Mouse (Mus musculus): ENCODE measurements around the gene Lin28b. TPM values are rescaled to one million over a fixed set of nuclear protein-coding genes. Genes with fewer than 3 reads are reported as not detected.

The Lin28b gene
- total RNA-seq (2021), result under 1 TPM; 0.27 to 0.29 TPM
- long read RNA-seq, experiment 1, full-length matches to known transcripts, result 1 of 1 reads
- long read RNA-seq, experiment 1, partial matches to known transcripts, result 0 of 1 reads
- long read RNA-seq, experiment 1, other reads (novel, unspliced or antisense), result 0 of 1 reads
- long read RNA-seq, experiment 2, result 0 reads

GRCm38 (mm10) chr10:45485761-45486602 lies at the start of gene Lin28b:
TSS of gene Lin28b (minus strand) at chr10:45486395.
- peak; percentile 19 to 30 for DNase-seq
- intact Hi-C loops (cut with DNase I), result loop anchor here (10.0 kb wide), 1 partner anchor 101 kb away; no protein-coding TSS in a partner anchor

GRCm38 (mm10) chr10:45511764-45512163 lies 25.6 kb upstream of the Lin28b start:
- DNase-seq, result no peak
- intact Hi-C loops (cut with DNase I), result loop anchor here (5.0 kb wide), 1 partner anchor 129 kb away; no protein-coding TSS in a partner anchor

- intact Hi-C loops (cut with DNase I), result loop anchor here (5.0 kb wide), 1 partner anchor 128 kb away; no protein-coding TSS in a partner anchor
- DNase-seq, result no peak
These were observed 24.5 kb upstream of the Lin28b start for GRCm38 (mm10) chr10:45510662-45511061.

- no peak for DNase-seq
- intact Hi-C loops (cut with DNase I), result no loop called here
These were observed 14.1 kb upstream of the Lin28b start for GRCm38 (mm10) chr10:45500259-45500658.

- intact Hi-C loops (cut with DNase I), result loop anchor here (10.0 kb wide), 1 partner anchor 102 kb away; no protein-coding TSS in a partner anchor
- DNase-seq, result no peak
These were observed 380 bp upstream of the Lin28b start for GRCm38 (mm10) chr10:45486603-45486946.

GRCm38 (mm10) chr10:45485226-45485760 lies 902 bp downstream of the Lin28b start:
- intact Hi-C loops (cut with DNase I), result loop anchor here (10.0 kb wide), 1 partner anchor 100 kb away; no protein-coding TSS in a partner anchor
- no peak for DNase-seq

- DNase-seq, result peak; percentile 13 to 25
- intact Hi-C loops (cut with DNase I), result loop anchor here (10.0 kb wide), 1 partner anchor 98 kb away; no protein-coding TSS in a partner anchor
These were observed 3.0 kb downstream of the Lin28b start for GRCm38 (mm10) chr10:45483210-45483609.

- DNase-seq, result peak in 1 of 2 experiments; percentile 14
- intact Hi-C loops (cut with DNase I), result no loop called here
These were observed 12.4 kb downstream of the Lin28b start for GRCm38 (mm10) chr10:45473663-45474333.

GRCm38 (mm10) chr10:45473143-45473484 lies 13.1 kb downstream of the Lin28b start:
- no peak for DNase-seq
- intact Hi-C loops (cut with DNase I), result no loop called here

- intact Hi-C loops (cut with DNase I), result no loop called here
- DNase-seq, result no peak
These were observed 13.6 kb downstream of the Lin28b start for GRCm38 (mm10) chr10:45472431-45473142.

- no peak for DNase-seq
- intact Hi-C loops (cut with DNase I), result no loop called here
These were observed 14.9 kb downstream of the Lin28b start for GRCm38 (mm10) chr10:45471321-45471720.

- DNase-seq, result no peak
- intact Hi-C loops (cut with DNase I), result no loop called here
These were observed 16.0 kb downstream of the Lin28b start for GRCm38 (mm10) chr10:45470079-45470739.

GRCm38 (mm10) chr10:45469027-45469996 lies 16.9 kb downstream of the Lin28b start:
- intact Hi-C loops (cut with DNase I), result no loop called here
- peak in 1 of 2 experiments; percentile 7 for DNase-seq

- intact Hi-C loops (cut with DNase I), result no loop called here
- DNase-seq, result no peak
These were observed 17.8 kb downstream of the Lin28b start for GRCm38 (mm10) chr10:45468180-45468915.

GRCm38 (mm10) chr10:45458637-45459036 lies 27.6 kb downstream of the Lin28b start:
- intact Hi-C loops (cut with DNase I), result no loop called here
- no peak for DNase-seq

- DNase-seq, result no peak
- intact Hi-C loops (cut with DNase I), result no loop called here
These were observed 28.1 kb downstream of the Lin28b start for GRCm38 (mm10) chr10:45458074-45458473.

GRCm38 (mm10) chr10:45446625-45447024 lies 39.6 kb downstream of the Lin28b start:
- no peak for DNase-seq
- intact Hi-C loops (cut with DNase I), result no loop called here

GRCm38 (mm10) chr10:45446215-45446614 lies 40.0 kb downstream of the Lin28b start:
- no peak for DNase-seq
- intact Hi-C loops (cut with DNase I), result no loop called here

All from heart, postnatal 14 days (tissue).